Mouse (Mus musculus) induced T-regulatory cell, adult 2 months (primary cell): ENCODE measurements around the gene Folr1.

Experiments used
- DNase-seq: peaks from one replicate; pipeline ENCODE4 v3.0.0-alpha.2; 2012; ENCODE audit warnings: low read depth

Gene Folr1

GRCm38 (mm10) chr7:101870629-101871028 is at the start of gene Folr1:
TSS of gene Folr1 (minus strand) at chr7:101870788.
- no peak for DNase-seq

DNA sequence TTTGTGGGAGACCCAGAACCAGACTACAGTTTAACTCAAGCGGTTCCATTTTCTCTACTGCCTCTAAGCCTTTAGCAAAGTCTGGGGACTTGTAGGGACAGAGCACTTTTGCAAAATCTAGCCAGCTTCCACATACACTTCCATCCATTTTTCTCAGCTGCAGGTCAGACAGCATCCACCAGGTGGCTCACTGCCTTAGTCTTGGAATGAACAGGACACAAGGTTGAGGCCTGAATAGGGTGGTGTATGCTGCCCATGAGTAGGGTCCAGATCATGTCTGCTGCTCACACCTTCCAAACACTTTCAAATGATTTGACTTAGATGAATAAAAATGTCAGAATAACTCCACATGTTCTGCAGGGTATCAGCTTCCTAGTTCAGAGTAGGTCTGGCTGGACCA is 47.5 kb upstream of the Folr1 start:
- DNase-seq, result peak; percentile 80

GRCm38 (mm10) chr7:101911982-101912381 is 41.4 kb upstream of the Folr1 start:
- DNase-seq, result peak; percentile 33

DNA sequence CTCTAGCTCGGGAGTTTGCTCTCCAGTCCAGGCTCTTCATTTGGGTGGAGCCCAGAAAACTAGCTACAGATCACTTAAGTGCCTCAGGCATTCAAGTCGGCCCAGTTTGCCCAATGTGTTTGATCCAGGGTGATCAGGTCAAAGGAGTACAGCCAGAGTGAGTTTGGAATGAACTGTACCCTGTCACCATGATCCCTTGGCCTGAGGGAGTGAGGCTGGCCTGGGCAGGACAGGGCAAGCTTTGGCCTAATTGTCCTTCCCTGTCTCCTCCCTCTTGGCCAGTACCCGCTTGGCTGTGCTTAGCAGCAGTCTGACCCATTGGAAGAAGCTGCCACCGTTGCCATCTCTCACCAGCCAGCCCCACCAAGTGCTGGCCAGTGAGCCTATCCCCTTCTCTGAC is 39.5 kb upstream of the Folr1 start:
- no peak for DNase-seq

GRCm38 (mm10) chr7:101908367-101908766 is 37.8 kb upstream of the Folr1 start:
- no peak for DNase-seq

GRCm38 (mm10) chr7:101906696-101907095 is 36.1 kb upstream of the Folr1 start:
- DNase-seq, result peak; percentile 42

DNA sequence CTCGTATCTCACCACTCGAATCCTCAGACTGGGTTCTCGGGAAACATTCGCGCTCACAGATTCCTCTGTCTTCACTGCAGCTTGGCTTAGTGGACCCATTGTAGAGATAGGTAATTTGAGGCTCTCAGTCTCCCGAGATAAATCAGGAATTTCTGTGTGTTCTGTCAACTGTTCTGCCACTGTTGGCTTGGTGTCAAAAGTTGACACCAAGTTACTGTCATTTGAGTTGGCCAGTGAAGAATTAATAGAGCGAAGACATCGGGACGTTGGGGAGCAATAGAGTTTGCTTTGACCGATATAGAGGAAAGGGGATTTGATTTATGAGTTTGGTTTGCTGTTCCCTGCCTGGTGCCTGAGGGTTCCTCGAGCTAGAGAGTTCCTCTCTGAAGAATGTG is 35.7 kb upstream of the Folr1 start, which contains the start of gene Tomt:
Gene Tomt, minus strand, starts transcription at position 73 of the 395 bp plus-strand sequence.
- DNase-seq, result no peak

DNA sequence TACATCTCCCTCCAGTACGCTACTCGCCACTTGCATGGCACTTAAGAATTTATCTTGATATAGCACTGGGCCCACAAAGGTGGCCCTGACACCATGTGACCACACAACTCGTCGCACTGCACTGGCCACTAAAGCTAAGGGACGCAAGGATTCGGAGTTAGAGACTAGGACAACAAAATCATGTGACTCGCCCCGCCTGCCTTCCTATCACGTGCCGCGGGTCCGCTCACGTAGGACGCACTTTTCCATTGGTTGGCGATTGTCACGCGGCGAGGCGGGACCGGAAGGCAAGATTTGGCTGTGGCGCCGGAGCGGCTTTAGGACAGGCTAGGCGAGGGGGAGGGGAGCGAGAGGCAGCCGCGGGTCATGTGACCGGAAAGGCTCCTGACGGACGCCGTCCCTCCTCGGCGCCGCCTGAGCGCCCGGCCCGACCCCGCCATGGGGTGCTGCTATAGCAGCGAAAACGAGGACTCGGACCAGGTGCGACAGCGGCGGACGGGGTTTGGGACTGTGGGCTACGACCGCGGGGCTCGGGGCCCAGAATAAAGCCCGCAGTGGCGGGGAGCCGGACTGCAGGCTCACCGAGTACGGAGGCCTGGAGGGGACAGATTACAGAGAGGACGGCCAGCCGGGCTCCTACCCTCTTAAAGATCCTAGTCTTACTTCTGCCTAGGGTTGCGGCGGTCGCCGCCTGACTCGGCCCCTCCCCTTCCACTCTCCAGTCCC is 35.1 kb upstream of the Folr1 start, which contains the start of gene Lamtor1:
Gene Lamtor1, plus strand, starts transcription at position 344 of the 726 bp plus-strand sequence.
- DNase-seq, result peak; percentile 99

DNA sequence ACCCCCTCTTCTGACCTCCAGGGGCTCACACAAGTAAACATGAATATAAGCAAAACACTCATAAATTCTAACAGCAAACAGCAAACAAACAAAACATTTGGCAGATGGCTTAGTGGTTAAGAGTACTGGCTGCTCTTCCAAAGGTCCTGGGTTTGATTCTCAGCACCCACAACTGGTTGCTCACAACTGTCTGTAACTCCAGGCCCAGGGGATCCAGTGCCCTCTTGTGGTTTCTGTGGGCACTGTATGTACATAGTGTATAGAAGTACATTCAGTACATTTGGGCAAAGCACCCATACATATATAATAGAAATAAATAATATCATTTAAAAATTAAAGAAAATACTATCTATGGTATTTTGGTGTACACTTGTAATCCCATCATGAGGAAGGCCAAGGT is 32.3 kb upstream of the Folr1 start:
- peak; percentile 29 for DNase-seq

- no peak for DNase-seq
Measured at GRCm38 (mm10) chr7:101901969-101902368, 31.4 kb upstream of the Folr1 start.

DNA sequence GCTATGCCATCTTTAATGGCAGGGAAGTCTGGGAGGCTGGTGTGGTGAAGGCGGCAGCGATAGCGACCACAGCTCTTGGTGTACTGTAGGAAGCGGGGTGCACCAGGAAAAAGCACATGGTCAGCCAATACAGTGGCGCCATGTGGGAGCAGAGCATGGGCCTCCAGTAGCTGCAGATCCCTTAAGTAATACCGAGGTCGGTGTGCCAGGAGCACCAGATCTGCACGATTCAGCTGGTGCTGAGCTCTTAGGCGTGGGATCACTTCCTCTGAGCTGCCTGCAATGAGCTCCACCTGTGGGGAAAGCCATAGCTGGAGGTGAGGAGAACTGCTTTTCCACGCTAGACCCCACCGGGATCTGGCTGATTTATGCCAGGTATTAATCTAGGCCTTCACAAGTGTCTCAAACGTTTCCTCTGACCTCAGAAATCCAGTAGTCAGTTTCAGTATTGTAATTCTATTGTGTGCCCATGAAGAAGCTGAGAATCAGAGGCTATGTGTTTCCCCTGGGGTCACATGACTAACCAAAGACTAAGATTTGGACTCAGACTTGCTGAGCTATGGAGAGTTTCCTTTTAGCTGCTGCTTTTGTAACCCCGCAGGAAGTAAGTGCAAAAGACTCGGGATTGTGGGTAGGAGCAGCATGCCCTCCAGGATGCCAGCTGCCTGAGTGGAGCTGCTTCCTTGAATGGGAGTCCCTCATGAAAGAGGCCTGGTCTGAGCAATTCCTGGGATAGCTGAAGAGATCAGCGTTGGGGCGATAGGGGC is 29.9 kb upstream of the Folr1 start:
- DNase-seq, result no peak

GRCm38 (mm10) chr7:101896104-101897066 is 25.8 kb upstream of the Folr1 start:
- peak; percentile 99 for DNase-seq

DNA sequence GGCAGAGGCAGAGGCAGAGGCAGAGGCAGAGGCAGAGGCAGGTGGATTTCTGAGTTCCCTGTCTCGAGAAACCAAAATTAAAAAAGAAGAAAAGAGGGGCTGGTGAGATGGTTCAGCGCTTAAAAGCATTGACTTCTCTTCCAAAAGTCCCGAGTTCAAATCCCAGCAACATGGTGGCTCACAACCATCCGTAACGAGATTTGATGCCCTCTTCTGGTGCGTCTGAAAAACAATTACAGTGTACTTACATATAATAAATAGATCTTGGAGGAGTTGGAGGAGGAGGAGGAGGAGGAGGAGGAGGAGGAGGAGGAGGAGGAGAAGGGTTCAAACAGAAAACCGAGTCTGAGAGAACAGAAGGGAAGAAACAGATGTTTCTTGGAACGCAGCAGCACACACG is 25.1 kb upstream of the Folr1 start:
- no peak for DNase-seq

DNA sequence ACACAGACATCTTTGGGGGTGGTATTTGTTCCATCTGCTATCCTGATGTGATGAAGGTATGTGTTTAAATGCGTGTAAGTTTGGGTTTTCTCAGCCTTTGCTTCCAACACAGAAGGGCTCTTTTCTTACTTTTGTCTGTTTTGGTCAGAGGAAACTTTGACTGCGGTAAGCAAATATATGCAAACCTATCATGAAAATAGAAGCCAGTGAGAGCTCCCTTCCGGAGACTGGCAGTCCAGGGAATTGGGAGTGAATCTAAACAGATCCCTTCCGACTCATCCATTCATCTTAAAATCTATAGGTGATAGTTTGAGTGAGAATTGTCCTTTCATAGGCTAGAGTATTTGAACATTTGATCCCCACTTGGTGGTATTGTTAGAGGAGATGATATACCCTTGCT is 17.9 kb upstream of the Folr1 start:
- no peak for DNase-seq

GRCm38 (mm10) chr7:101886274-101886673 is 15.7 kb upstream of the Folr1 start:
- no peak for DNase-seq

GRCm38 (mm10) chr7:101884160-101884559 is 13.6 kb upstream of the Folr1 start:
- DNase-seq, result no peak

DNA sequence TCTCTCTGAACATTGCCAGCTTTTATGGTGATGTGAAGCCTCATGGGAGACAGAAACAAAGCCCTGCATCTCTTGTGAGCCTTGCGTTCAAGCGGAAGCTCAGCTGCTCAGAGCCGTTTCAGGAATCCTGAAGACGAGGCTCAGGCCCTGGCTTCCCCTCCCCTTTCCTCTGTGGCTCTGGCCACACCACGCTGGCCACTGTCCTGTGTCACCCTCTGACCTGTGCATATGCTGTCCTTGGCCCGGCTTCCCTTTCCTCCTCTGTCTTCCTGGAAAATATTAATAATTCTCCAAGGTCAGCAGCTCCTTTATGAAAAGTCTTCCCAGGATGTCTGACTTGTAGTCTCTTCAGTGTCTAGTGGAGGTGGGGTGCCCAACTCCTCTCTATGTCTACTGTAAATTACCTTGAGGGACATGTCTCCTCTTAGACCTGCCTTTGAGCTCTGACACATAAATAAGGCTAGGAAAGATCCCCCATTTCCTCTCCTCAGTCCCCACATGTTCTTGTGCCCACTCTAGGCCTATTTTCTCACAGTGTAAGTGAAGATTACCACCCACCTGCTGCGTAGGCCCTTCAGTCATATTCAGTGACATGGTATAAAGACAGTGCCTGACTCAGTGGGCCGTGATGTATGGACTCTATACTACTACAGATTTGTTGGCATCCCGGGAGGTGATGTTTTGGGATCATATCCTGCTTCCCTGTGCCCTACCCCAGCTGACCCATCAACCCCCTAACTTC is 12.0 kb upstream of the Folr1 start:
- DNase-seq, result no peak

DNA sequence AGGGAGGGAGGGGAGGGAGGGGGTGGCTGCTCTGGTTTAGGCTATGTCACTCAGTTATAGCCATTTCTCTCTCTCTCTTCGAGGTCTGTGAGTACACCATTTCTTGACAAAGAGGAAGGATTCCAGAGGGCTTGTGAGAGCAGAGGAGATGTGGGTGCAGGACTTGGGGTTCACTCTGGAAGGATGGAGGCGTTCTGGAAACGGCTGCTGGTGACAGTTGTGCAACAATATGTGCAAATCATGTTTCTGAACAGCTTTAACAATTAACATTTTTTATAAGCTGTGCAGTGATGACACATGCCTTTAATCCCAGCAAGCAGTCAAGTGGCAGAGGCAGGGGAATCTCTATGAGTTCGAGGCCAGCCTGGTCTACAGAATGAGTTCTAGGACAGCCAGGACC is 10.3 kb upstream of the Folr1 start:
- no peak for DNase-seq

DNA sequence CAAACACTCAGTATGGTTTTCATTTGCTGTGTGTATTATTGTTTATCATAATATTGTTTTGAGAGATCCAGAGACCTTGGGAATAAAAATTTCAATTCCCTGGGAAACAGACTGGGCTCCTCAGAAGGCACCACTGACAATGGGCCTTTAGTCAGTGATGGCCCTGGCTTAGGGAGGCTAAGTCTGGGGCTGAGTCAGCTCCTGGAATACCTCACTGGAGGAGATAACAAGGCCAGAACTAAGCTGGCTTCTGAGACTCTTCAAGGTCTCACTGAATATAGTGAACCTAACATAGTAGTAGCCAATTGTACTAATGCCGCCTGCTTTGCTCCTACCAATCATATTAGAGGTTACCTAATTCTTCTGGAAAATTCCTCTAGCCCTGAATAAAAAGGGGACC is 5.4 kb upstream of the Folr1 start:
- DNase-seq, result no peak

DNA sequence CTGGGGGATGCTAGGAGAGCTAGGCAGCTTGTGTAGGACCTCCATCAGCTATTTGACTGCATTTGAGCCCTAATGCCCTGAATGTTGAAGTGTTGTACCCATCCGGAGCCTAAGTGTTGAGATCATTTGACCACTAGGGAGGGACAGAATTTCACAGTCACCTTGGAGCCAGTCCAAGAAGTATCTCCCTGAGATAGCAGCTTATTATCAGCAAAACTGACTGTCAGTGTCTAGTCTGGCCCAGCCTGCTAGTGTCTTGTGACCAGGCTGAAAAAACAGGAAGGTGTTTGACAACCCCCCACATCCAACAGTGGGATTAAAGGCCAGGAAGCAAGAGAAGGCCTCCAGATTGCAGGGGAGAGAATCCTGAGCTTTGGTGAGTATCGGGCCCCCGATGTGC is 708 bp upstream of the Folr1 start:
- no peak for DNase-seq

DNA sequence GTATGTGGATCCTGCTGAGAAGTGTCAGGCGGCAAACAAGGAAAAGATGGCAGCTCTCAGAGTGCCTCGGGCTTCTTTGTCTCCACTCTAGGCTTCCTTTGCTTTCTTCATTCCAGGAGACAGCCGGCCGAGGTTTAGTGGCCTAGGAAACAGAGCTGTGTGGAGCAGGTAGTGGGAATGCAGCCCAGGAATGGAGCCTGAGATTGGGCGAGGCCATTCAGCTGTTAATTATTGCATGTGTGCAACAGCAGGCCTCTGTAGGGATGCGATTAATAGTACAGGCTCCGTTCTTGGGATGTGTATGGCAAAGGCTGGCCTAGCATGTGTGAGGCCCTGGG is 1.5 kb downstream of the Folr1 start:
- no peak for DNase-seq
